Mouse (Mus musculus): ENCODE measurements around the gene Kcng4. TPM values are rescaled to one million over a fixed set of nuclear protein-coding genes. Genes with fewer than 3 reads are reported as not detected.

Gene Kcng4
- polyA plus RNA-seq, 1 experiment, result not detected

DNA sequence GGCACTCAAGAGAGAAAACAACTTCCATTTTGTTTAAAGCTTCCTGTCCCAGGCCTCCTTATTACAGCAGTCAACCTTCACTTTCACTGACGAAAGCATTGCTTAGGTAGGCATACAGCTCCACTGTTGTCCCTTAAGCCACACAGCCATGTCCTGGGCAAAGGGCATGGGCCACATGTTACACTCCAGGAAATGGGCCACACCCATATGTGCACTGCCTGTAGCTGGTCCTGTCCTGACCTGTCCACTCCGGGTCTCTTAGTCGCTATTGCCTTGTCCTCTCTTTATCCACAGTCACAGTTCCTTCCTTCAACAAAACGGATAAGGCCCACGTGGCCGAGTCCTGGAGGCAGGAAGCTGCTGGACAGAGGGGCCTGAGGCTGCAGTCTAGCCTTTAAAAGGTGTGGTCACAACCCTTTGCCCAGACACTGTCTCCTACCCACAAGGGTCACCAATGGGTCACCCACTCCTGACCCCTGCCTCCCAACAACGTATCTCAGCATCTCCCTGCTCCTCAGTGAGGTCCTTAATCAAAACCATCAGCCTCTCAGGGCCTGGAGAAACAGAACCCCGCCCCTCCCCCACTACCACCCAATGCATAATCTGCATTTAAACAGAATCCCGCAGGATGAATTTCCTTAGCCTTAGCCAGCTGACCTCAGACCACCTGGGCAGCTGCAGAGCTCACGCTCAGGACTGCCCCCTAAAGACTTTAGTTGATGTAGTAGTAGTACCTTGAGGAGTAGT, 7.7 kb downstream of the Kcng4 start:
- TF ChIP-seq GATA1 (IDR thresholded peaks at IDR 0.05; ENCODE audit: low read length), result no peak

DNA sequence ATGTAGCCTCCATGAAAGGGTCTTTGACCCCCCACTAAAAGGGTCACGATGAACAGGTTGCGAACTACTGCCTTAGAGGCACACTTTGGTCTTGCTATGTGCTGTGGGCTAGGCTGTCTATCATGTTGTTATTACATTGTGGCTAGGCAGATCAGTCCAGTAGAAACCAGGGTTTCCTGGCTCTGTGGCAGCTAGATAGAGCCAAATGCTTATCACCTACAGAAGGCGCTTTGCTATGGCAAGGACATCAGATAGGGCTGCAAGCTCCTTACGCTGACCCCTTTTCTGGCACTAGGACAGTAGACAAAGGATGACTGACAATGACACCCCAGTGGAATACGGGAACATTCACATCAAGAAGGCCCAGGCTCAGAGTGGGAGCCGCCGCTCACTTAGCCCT, 8.3 kb downstream of the Kcng4 start:
- no peak for TF ChIP-seq GATA1 (IDR thresholded peaks at IDR 0.05; ENCODE audit: low read length)

DNA sequence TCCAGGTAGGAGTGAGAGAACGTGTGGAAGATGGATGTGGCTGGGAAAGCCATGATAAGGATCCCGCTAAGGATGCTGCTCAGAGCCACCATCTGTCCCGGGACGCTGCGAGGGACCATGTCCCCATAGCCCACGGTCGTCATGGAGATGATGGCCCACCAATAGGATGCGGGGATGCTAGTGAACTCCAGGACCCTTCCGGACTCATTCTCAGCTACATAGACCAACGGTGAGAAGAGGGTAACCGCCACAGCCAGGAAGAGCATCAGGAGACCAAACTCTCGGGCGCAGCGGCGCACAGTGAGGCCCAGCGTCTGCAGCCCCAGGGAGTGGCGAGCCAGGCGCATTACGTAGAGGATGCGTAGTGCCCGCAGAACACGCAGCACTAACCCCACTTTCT, 9.7 kb downstream of the Kcng4 start:
- TF ChIP-seq GATA1 (IDR thresholded peaks at IDR 0.05; ENCODE audit: low read length), result no peak

DNA sequence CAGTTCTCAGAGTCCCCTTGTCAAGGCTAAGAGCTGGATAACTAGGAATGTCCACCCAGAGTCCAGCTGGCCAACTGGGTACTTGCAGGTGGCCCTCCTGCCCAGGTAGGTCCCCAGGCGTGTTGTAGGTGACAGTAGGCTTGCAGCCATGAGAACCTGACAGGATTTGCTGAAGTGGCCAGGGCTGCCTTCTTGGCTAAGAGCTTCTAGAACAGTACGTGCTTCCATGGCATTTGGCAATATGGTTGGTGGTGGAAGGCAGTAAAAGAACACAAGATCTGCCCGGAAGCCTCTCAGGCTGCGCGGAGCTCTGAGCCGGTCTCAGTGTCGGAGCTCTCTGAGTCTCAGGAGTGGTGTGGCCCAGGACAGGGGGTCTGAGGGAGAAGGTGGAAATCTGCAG, 10.6 kb downstream of the Kcng4 start:
- no peak for TF ChIP-seq GATA1 (IDR thresholded peaks at IDR 0.05; ENCODE audit: low read length)

DNA sequence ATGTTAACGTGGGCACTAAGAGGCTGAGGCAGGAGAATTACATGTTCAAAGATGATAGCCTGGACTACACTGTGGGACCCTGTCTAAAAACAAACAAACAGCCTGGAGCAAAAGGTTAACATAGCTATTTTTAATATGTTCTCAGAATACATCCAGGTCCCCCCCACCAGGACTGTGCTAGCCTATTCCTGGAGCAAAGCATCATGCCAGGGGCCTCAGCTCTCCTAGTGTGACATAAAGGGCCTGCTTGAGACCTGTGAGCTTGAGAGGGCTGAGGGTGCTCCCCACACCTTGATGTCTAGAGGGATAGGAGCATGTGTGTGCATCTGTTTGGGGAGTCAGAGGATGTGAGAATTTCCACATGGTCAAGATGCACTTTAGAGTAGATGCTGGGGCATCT, 11.7 kb downstream of the Kcng4 start:
- no peak for TF ChIP-seq GATA1 (IDR thresholded peaks at IDR 0.05; ENCODE audit: low read length)

DNA sequence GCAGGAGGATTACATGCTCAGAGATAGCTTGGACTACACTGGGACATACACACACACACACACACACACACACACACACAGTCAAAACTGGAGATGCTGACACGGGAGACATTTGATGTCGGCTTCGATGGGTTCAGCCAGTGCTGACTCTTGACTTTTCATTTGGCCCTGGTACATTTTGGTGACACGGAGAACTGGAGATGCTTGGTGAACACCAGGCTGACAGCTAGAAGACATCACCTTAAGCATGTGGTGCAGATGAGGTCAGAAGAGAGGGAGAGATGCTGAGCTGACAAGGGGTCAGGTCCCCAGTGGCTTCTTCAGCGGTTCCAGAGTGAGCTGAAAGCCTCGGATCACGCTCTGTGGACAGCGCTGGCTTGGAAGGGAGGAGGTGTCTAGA, 12.4 kb downstream of the Kcng4 start:
- TF ChIP-seq GATA1 (IDR thresholded peaks at IDR 0.05; ENCODE audit: low read length), result no peak

DNA sequence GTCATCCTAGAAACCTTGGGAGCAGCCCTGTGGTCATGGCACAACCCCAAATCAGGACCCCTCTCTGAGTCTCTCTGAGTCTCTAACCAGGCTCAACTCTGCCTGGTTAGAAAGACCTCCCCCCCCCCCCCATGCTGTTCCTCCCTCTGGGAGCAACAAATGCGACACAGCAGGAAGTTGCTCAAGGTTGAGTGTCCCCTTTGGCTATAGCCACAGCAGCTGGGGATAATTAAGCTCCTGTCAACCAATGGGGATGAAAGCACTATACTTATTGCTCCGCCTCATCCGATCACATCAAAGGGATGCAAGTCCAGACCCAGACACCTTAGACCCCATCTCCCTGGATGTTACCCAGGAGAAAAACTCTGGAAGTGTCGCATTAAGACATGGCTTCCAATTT, 12.9 kb downstream of the Kcng4 start:
- TF ChIP-seq GATA1 (IDR thresholded peaks at IDR 0.05; ENCODE audit: low read length), result no peak

DNA sequence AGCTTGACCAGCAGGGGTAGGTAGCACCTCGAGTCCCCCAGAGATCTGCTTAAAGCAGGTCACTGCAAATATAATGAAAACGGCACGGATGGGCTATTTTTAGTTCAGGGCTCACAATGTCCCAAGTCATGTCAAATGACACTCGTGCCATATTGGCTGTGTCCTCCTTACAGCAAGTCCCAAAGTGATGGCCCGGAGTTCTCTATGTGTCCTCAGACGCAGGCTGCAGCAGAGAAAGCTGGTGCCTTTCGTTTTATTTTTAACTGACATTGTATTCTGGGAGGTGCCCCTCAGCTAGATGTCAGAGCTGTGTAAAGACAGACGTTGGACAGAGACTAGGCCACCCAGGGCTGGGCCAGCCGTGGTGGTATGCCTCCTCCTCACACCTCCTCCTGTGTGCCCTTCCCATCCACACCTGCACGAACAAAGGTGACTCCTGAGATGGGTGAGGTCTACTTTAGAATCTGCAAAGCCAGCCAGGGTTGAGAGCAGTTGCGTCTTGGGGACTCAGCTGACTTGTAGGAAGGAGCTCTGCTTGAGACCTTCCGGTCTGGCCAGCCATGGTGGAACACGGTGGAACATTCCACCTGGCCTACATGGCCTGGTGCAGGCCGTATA, 14.5 kb downstream of the Kcng4 start:
- TF ChIP-seq GATA1 (IDR thresholded peaks at IDR 0.05; ENCODE audit: low read length), result no peak

DNA sequence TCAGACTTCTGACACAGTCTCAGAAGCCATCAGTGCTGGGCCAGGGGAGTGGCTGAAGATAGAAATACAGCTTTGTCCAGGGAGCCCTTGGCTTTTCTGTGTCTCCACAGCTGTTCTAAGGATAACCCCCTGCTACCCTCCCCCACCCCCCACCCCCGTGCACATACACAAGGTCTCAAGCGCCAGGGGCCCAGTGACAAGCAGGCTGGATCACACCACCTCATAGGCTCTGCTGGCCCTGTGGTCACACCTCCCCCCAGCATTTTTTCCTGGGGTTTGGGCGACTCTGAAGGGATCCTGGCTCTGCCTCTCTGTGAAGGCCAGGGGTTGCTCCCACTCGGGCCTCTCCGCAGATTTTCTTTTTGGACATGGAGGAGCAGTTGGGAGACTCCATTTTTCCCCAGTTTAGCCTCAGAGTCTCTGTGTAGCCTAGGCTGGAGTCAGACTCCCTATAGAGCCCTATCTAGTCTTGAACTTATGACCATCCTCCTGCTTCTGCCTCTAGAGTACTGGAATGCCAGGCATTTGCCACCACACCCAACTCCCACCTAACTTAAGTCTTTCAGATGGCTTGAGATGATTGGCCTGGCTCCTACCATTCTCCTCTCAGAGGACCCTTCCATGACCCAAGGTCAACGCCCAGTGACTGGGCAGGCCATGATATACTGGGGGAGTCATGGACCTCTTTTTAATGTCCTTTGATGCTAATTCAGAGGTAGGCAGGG, 15.2 kb downstream of the Kcng4 start:
- no peak for TF ChIP-seq GATA1 (IDR thresholded peaks at IDR 0.05; ENCODE audit: low read length)

DNA sequence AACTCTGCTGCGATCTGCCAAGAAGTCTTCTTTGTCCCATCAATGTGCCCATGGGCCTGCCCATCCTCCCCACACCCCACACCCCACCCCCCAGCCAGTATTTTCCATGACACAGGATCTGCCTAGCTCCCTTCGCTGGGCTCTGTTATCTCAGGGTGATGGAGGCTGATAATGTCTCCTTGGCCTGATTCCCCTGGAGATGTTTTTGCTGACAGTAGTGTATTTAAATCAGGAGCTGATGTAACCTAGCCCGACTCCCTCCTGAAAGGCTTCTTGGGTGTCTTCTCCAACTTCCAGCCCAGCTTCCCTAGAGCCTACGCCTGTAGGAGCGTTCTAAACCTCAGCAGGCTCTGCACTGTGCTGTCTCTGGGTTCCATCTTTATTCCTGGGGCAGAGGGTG, 16.6 kb downstream of the Kcng4 start:
- no peak for TF ChIP-seq GATA1 (IDR thresholded peaks at IDR 0.05; ENCODE audit: low read length)

DNA sequence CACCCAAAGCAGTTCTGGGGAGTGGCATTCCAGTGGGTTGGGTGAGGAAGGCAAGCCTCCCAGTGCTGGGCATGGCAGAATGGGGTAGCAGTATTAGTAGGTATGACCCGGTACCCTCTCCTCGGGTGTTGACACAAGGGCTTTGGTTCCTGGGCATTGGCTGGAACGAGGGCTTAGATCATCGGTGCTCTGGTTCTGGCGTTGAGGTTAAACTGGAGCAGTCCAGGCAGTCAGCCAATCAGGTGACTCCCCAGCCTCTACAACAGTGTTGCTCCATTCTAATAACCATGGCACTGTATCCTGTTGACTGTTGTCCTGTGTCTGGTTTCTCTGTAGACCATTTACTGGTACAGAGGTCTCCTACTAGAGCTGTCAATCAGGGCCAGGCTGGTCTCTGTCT, 17.9 kb downstream of the Kcng4 start:
- TF ChIP-seq GATA1 (IDR thresholded peaks at IDR 0.05; ENCODE audit: low read length), result no peak

DNA sequence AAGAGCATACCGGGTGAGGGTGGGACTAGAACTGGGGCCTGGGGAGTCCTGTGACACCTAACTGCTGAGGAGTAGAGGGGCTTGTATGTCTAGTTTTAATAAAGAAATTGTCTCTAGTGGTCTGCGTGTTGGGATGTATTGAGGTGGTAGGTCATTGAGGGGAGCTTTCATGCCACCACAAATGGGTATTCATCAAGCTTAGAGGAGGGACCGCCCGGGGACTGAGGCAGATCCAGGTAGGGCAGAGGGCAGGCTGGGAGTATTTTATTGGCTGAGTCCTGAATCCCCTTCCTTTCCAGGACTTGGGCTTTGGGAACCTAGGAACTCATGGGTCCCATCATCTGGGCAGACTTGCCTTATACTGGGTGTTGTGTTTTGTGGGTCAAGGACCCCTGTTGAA, 18.7 kb downstream of the Kcng4 start:
- TF ChIP-seq GATA1 (IDR thresholded peaks at IDR 0.05; ENCODE audit: low read length), result no peak

DNA sequence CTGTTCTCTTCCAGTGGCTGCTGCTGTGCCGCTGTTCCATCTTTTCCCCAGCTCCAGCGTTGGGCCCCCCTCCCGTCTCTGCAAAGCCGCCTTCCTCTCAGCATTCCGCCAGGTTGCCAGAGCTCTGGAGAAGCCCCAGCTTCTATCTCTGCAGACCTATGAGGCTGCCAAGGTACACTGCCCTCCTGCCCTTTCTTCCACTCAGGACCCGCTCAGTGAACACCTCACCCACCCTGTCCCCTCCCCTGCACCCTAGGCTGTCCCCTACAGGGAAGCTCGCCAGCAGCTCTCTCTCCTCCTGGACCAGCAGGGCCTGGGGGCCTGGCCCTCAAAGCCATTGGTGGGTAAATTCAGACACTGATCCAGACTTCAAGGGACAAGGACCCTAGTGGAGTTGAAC, 19.1 kb downstream of the Kcng4 start:
- TF ChIP-seq GATA1 (IDR thresholded peaks at IDR 0.05; ENCODE audit: low read length), result no peak

DNA sequence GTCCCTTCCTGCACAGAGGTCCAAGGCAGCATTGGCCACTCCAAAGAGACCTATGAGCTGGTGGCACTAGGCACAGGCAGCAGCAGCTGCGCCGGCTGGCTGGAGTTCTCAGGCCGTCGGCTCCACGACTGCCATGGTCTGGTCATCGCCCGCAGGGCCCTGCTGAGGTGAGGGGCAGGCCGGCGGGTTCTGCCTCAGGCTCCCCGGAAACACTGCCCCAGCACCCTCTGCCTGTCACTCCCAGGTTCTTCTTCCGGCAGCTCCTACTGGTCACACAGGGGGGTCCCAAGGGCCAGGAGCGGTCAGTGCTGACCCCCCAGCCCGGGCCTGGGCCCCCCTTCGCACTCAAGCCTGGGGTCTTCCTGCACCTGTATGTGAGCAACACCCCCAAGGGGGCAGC, 20.4 kb downstream of the Kcng4 start:
- no peak for TF ChIP-seq GATA1 (IDR thresholded peaks at IDR 0.05; ENCODE audit: low read length)

DNA sequence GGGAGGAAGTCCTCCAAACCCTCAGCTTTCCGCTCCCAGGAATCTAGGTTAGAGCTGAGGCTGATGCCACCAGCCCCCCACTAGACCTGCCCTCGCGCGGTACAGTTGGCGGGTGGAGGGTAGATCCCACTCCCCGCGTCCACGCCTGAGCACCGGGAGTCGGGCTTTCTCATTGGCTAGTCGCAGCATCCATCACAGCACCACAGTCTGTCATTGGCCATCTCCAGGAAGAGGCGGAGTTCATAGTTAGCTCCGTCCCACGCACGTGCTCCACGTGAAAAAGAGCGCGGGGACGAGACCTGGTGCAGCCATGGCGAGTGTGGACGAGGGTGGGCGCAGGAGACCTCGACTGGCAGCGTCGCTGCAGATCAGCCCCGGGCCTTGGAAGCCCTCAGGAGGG, 23.0 kb downstream of the Kcng4 start, which contains the start of gene Adad2:
Gene Adad2, plus strand, starts transcription at position 277 of the 400 bp plus-strand sequence.
- TF ChIP-seq GATA1 (IDR thresholded peaks at IDR 0.05; ENCODE audit: low read length), result no peak

DNA sequence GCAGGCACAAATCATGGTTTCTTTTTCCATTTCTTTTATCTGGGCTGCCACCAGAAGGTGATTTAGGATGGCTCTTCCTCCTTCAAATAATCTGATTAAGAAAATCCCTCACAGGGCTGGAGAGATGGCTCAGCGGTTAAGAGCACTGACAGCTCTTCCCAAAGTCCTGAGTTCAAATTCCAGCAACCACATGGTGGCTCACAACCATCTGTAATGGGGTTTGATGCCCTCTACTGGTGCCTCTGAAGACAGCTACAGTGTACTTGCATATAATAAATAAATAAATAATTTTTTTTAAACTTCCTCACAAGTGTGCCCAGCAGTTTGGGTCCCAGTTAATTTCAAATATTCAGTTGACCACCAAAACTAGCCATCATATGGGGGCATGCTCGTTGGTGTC, 29.3 kb downstream of the Kcng4 start:
- TF ChIP-seq GATA1 (IDR thresholded peaks at IDR 0.05; ENCODE audit: low read length), result no peak

DNA sequence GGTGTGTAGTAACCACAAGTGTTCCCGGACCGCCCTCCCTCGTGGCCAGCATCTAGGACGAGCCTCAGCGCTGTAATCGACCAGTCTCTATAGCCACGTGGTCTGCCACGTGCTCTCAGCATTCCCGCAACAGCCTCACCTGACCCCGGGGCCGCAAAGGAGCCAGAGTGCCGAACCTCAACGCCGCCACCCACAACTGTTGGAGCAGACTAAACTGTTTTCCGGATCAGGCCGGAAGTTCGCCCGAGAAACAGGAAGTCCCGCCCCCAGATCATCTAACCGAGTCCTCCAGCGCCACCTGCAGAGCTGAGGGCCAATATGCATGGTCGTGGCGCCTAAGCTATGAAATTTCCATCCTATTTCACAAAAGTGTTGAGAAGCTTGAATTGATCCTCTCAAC, 30.5 kb downstream of the Kcng4 start, which contains the start of gene Taf1c:
Gene Taf1c, minus strand, starts transcription at position 227 of the 400 bp plus-strand sequence.
- no peak for TF ChIP-seq GATA1 (IDR thresholded peaks at IDR 0.05; ENCODE audit: low read length)

All from G1E-ER4 (cell line).